Mouse (Mus musculus) thymus, adult 2 months (tissue): ENCODE measurements around the gene Pi4k2a.

Experiments
- CTCF ChIP-seq: fragments of 200-500 bp; IDR thresholded peaks from 2 replicates; pipeline ENCODE4 v1.5.1; 2012; ENCODE audit warnings: mild to moderate bottlenecking, control low read depth, low read length, moderate library complexity, borderline replicate concordance; ENCODE audit not compliant: control insufficient read depth, poor library complexity, insufficient read depth; ENCODE audit errors: extremely low read depth
- POLR2A ChIP-seq: fragments of 200-500 bp; IDR thresholded peaks from 2 replicates; pipeline ENCODE4 v1.6.1; 2012; ENCODE audit warnings: mild to moderate bottlenecking, low read length, control low read depth, moderate library complexity; ENCODE audit not compliant: control insufficient read depth, poor library complexity, insufficient read depth; ENCODE audit errors: extremely low read depth

DNA sequence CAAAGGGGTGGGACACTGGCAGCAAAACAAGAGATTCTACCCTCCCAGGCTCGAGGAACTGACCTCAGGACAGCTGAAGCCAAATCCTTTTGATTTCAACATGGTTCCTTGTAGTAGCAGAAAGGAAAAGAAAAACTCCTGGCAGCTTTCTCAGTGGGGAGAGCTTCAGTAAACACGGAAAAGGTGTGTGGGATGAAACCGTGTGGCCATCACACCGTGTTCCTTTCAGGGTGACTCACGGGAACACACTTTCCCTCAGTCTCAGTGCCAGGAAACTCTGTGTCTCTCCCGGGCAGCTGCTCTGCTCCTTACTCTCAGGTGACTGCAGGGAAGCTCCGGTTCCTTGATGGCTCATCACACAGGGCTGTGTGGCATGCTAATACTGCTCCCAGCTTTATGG lies 31.8 kb upstream of the Pi4k2a start:
- TF ChIP-seq POLR2A: no peak
- no peak for TF ChIP-seq CTCF
